8 mouse cellular contexts compared by ENCODE assay signal in the genomic region with DNA sequence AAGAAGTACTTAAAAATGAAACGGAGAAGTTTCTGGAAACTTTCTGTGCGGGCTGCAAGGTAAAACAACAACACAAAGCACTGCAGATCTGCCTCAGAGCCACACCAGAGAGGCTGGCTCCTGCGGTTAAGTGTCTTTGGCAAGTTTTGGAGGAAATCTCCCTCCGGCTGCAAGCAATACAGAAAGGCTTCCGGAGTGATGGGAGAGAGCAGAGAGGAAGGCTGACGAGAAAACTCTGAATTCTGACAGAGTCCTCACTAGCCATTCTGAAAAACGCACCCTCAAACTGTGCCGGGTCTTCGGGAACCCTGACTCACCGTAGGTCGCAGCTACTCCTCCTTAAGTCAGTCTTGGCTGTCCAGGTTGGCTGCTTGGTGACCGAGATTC. TPM values are rescaled to one million over a fixed set of nuclear protein-coding genes. Genes with fewer than 3 reads are reported as not detected.
A peak's percentile ranks its signal among the peaks of the same experiment; 100 is the strongest.
DNase-seq lines count a peak whose midpoint lies in the region; ATAC-seq and TF ChIP-seq lines count a peak whose summit lies in the region.

No protein-coding gene starts in this region.

- H3K9ac ChIP-seq in intestine, embryonic 14.5 days (ENCODE audit: low read length): peak overlapping the region; percentile 47
- peak overlapping the region; percentile 43 for H3K9ac ChIP-seq in stomach, postnatal 0 days (ENCODE audit: low read length)

- no peaks in the 10 kb centered on the region for H3K27me3 ChIP-seq in E14TG2a.4 (ENCODE audit: insufficient read depth, low read length)
- H3K27me3 ChIP-seq in forebrain, embryonic 10.5 days (ENCODE audit: poor library complexity, severe bottlenecking): peaks cover 27% of the 10 kb centered on the region
- H3K27me3 ChIP-seq in intestine, embryonic 14.5 days (replicated peaks; ENCODE audit: control insufficient read depth, insufficient read depth, low read length): no peaks in the 10 kb centered on the region
- no peaks in the 10 kb centered on the region for H3K27me3 ChIP-seq in stomach, postnatal 0 days (ENCODE audit: control insufficient read depth, insufficient read depth, low read length)

- peak overlapping the region; percentile 92 for H3K4me2 ChIP-seq in intestine, embryonic 14.5 days (ENCODE audit: low read length)
- peak overlapping the region; percentile 88 for H3K4me2 ChIP-seq in stomach, postnatal 0 days (replicated peaks; ENCODE audit: low read depth)

- H3K36me3 ChIP-seq in E14TG2a.4 (ENCODE audit: insufficient read depth, low read length): no peaks in the 10 kb centered on the region
- no peaks in the 10 kb centered on the region for H3K36me3 ChIP-seq in forebrain, embryonic 10.5 days (replicated peaks)
- H3K36me3 ChIP-seq in intestine, embryonic 14.5 days (ENCODE audit: control insufficient read depth, insufficient read depth, low read length): no peaks in the 10 kb centered on the region
- no peaks in the 10 kb centered on the region for H3K36me3 ChIP-seq in stomach, postnatal 0 days (ENCODE audit: control insufficient read depth, insufficient read depth, low read length)

- no peak for TF ChIP-seq EP300 in stomach, postnatal 0 days (optimal IDR thresholded peaks at IDR 0.05)

- H3K4me3 ChIP-seq in gastrocnemius, adult 2 months: peak overlapping the region; percentile 85
- H3K4me3 ChIP-seq in E14TG2a.4 (replicated peaks; ENCODE audit: low read length): peak overlapping the region; percentile 74
- peak overlapping the region; percentile 57 for H3K4me3 ChIP-seq in forebrain, embryonic 10.5 days
- peak overlapping the region; percentile 51 for H3K4me3 ChIP-seq in intestine, embryonic 14.5 days (ENCODE audit: low read depth, low read length)
- H3K4me3 ChIP-seq in stomach, postnatal 0 days (ENCODE audit: low read depth, low read length): peak overlapping the region; percentile 52

- no peaks in the 10 kb centered on the region for H3K9me3 ChIP-seq in E14TG2a.4 (ENCODE audit: low read length)
- H3K9me3 ChIP-seq in forebrain, embryonic 10.5 days: no peaks in the 10 kb centered on the region
- H3K9me3 ChIP-seq in intestine, embryonic 14.5 days (ENCODE audit: control insufficient read depth, low read length): no peaks in the 10 kb centered on the region
- no peaks in the 10 kb centered on the region for H3K9me3 ChIP-seq in stomach, postnatal 0 days (ENCODE audit: control insufficient read depth, low read length)

- WGBS in forebrain, embryonic 10.5 days: 6% methylated on average over 12 of the region's 12 CpGs
- 2% methylated on average over 12 of the region's 12 CpGs for WGBS in intestine, embryonic 14.5 days
- WGBS in stomach, postnatal 0 days: under 1% methylated on average over 12 of the region's 12 CpGs

- TF ChIP-seq CTCF in gastrocnemius, adult 2 months (IDR thresholded peaks at IDR 0.05): no peak
- TF ChIP-seq CTCF in E14TG2a.4 (conservative IDR thresholded peaks at IDR 0.05; ENCODE audit: low read length): no peak
- no peak for TF ChIP-seq CTCF in stomach, postnatal 0 days (IDR thresholded peaks at IDR 0.05; ENCODE audit: low read depth)

- ATAC-seq in intestine, embryonic 14.5 days (replicated peaks; ENCODE audit: low FRiP score, low TSS enrichment, low read depth): no peak
- ATAC-seq in megakaryocyte, adult 5-6 weeks (ENCODE audit: poor library complexity, severe bottlenecking): peak; percentile 34
- no peak for ATAC-seq in stomach, postnatal 0 days (ENCODE audit: low FRiP score, low TSS enrichment)

- DNase-seq in gastrocnemius, adult 2 months: peak; percentile 52
- no peak for DNase-seq in gastrocnemius, postnatal 14 days
- no peak for DNase-seq in forebrain, embryonic 10.5 days (ENCODE audit: extremely low spot score, low spot score)
- DNase-seq in intestine, embryonic 14.5 days (ENCODE audit: low spot score): peak; percentile 65
- DNase-seq in stomach, postnatal 0 days (ENCODE audit: low spot score): peak; percentile 26
- no peak for DNase-seq in layer of hippocampus, adult 8-10 months (ENCODE audit: low spot score in 2 of 2)

- intact Hi-C loops in gastrocnemius, adult 2 months (cut with DNase I): loop anchor here (5.0 kb wide), 1 partner anchor 41 kb away; no protein-coding TSS in a partner anchor
- intact Hi-C loops in gastrocnemius, postnatal 14 days (cut with DNase I; ENCODE audit: low total_unique reads): no loop called here

- H3K27ac ChIP-seq in gastrocnemius, adult 2 months: peak overlapping the region; percentile 91
- H3K27ac ChIP-seq in forebrain, embryonic 10.5 days: peak overlapping the region; percentile 54
- H3K27ac ChIP-seq in intestine, embryonic 14.5 days (ENCODE audit: low read depth): no peak overlapping the region
- peak overlapping the region; percentile 66 for H3K27ac ChIP-seq in stomach, postnatal 0 days (replicated peaks)

- H3K4me1 ChIP-seq in E14TG2a.4 (replicated peaks; ENCODE audit: low read depth, low read length): peaks cover 18% of the 10 kb centered on the region
- H3K4me1 ChIP-seq in forebrain, embryonic 10.5 days: peaks cover 16% of the 10 kb centered on the region
- 0 out of 2 replicates have a peak, but pooled peaks cover 3% of the 10 kb centered on the region for H3K4me1 ChIP-seq in intestine, embryonic 14.5 days (replicated peaks; ENCODE audit: control insufficient read depth, insufficient read depth, low read length)
- H3K4me1 ChIP-seq in stomach, postnatal 0 days (replicated peaks; ENCODE audit: control insufficient read depth, insufficient read depth): no peaks in the 10 kb centered on the region

RNA-seq across cellular contexts. Expression of a gene that starts 8.7 kb away (rescaled TPM):
- total RNA-seq in gastrocnemius, adult 2 months (2021): 10 to 100 TPM; 46.5 to 49.7 TPM
- 10 to 100 TPM; 24.6 to 28.2 TPM for total RNA-seq in gastrocnemius, postnatal 14 days (2021)
- polyA plus RNA-seq in forebrain, embryonic 10.5 days (2016; fragmentation: Nextera tagmentation; extraction: Ambion mirVana): 35.7 and 37.5 TPM in 2 replicates
- polyA plus RNA-seq in intestine, embryonic 14.5 days (2014; fragmentation: Nextera tagmentation; extraction: Ambion mirVana): 37.2 and 37.5 TPM in 2 replicates
- 63.5 and 86.7 TPM in 2 replicates for total RNA-seq in megakaryocyte, adult 5-6 weeks (2015)
- total RNA-seq in megakaryocyte, adult 5-6 weeks (2017): 52.0 and 57.3 TPM in 2 replicates
- polyA plus RNA-seq in stomach, postnatal 0 days (2015; fragmentation: Nextera tagmentation; extraction: Ambion mirVana): 7.0 and 7.6 TPM in 2 replicates
- total RNA-seq in layer of hippocampus, adult 8-10 months (2022): 10 to 100 TPM; 47.5 to 57.8 (median 54.0) TPM

Comparison
In these comparisons a context has a peak if more than half of its experiments do, and no peak if none do; other contexts are left out.
1. DNase-seq: peak in gastrocnemius, adult 2 months (single experiment), intestine, embryonic 14.5 days (single experiment) and stomach, postnatal 0 days (single experiment); none in gastrocnemius, postnatal 14 days (single experiment), forebrain, embryonic 10.5 days (single experiment) and layer of hippocampus, adult 8-10 months (0 of 2).
2. Peak in every context shown above with its lines, with median percentiles within 50 percentile points of each other: H3K4me3 ChIP-seq.